Mouse (Mus musculus) adrenal gland, adult 8-10 months (tissue): ENCODE results near the gene Lrrc58. TPM values are rescaled to one million over a fixed set of nuclear protein-coding genes. Genes with fewer than 3 reads are reported as not detected.

Source experiments
- DNase-seq: peaks from one replicate; pipeline ENCODE4 v3.0.0; 2022
- total RNA-seq, 4 experiments: library from RNA; stranded (reverse); gene quantifications; 2 replicates each; pipeline ENCODE4 v1.2.4; 2022

The Lrrc58 gene
- total RNA-seq, 4 experiments from 2014 or later, result 130 to 206 (median 160) TPM

- no peak for DNase-seq
Measured at GRCm38 (mm10) chr16:37869470-37870231, 1.5 kb downstream of the Lrrc58 start.

DNA sequence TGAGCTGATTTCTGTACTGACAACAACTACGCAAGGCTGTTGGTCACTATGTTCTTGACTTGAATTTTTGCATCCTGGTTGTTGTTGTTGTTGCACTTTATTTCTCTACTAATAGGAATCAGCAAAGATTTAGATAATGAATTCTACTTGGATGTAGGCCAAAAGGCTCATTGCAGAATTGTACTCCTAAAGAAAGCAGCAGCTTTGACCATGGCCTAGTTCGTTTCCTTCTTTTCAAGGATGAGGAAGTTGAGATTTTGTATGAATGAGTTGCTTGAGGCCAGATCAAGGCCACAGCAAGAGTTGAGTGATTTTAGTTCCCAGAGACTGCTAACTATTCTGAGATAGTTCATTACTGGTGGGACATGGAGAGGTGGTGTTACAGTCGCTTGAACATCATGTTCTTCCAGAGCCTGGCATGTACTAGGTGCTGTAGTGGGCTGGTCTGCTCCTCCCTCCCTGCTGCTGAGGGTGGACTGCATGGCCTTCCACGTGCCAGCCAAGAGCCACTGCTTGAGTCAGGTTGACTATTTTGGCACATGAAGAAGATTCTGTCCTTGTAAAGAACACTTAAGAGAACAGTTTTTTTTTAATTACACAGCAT, 3.0 kb downstream of the Lrrc58 start:
- DNase-seq, result peak; percentile 77

DNA sequence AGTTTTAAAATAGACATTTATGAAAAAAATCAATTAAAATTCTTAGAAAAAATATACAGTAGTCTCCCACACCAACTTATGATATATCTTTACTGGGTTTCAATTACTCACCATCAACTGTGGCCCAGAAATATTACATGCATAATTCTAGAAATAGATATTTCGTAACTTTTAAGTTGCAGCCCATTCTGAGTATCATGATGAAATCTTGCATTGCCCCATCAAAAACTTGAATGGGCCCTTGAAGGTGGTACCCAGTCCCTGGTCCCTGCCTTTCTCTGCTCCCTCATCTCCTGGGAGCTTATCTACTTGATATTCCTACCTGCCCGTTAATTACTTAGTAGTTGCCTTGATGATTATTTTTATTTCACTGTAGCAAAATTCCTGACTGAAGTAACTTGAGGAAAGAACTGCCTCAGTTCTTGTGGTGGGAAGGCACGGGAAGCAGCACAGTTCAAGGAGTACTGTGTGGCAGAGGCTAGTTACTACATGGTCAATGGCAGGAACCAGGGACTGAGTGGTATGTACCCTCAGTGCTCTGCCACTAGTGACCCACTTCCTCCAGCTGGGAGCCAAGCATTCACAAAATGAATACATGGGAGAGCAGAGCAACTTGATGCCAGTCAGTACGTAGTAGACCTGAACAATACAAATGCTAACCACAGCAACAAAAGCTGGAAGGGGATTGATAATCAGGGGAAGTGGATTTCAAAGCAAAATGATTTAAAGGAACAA, 6.5 kb downstream of the Lrrc58 start:
- DNase-seq, result no peak

DNA sequence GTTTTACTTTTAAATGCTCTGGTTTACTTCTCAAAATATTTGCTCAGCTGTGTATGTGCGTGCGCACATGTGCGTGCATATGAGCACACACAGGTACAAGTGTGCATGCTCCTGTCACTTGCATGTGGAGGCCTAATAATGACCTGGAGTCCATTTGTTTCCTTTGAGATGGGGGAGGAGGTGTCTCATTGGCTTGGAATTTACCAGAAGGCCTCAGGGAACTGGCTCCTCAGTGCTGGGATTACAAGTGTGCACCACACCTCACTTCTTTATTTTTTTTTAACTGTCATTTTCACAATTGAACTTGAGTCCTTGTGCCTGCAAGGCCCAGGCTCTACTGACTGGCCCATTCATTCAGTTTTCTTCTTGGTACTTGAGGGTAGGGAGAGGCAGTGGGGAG, 9.2 kb downstream of the Lrrc58 start:
- no peak for DNase-seq

- no peak for DNase-seq
Measured at GRCm38 (mm10) chr16:37878951-37879505, 10.8 kb downstream of the Lrrc58 start.

- DNase-seq, result no peak
Measured at GRCm38 (mm10) chr16:37879750-37880419, 11.7 kb downstream of the Lrrc58 start.

DNA sequence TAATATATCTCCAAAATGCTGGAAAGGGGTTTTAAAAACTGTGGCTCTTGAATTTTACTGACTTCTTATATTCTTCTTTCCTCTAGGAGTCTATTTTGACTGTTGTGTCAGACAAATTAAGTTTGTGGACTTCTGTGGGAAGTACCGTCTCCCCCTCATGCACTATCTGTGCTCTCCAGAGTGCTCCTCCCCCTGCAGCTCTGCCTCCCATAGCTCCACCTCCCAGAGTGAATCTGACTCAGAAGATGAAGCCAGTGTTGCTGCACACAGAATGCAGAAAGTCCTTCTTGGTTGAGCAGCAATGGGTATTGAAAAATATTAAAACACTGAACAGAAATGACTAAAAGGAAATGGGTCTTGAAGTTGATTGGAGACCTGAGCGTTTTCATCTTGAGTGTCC, 13.0 kb downstream of the Lrrc58 start:
- DNase-seq, result no peak

- no peak for DNase-seq
Measured at GRCm38 (mm10) chr16:37888986-37889385, 20.8 kb downstream of the Lrrc58 start.

DNA sequence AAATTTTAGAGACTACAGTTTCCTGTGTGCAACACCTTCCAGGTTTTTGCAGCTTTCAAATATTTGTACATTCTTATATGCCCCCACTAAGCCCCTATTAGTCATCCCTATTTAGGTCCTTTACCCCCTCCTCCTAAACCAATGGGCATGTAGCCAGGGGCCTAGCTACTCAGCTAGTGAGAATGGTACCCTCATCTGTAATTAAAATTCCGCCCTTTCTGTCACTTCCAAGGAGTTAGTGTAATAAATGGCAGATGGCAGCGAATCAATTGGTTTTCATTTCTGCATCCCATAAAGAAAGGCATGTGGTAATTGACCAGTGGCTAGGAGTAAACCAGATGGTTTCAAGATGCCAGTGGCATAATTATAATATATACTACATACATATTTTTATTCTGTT, 24.5 kb downstream of the Lrrc58 start:
- no peak for DNase-seq

- DNase-seq, result no peak
Measured at GRCm38 (mm10) chr16:37893381-37893780, 25.2 kb downstream of the Lrrc58 start.

- DNase-seq, result no peak
Measured at GRCm38 (mm10) chr16:37893942-37894341, 25.8 kb downstream of the Lrrc58 start.

DNA sequence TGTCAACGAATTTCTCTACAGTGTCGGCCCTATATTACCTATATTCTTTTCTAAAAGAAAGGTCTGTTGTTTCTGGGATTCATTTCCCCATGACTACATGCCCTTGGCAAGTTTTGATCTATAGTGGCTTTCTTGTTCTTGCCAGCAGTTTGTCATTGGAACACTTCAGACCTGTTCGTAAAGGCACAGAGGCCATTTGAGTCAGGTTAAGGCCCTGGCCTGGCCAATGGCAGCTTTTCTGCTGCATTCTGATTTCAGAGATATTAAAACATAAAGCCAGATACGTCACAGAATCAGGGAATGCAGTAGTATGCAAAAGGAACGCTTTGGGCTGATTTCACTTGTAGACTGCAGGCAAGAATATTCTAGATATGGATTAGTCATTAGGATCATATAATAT, 30.6 kb downstream of the Lrrc58 start:
- no peak for DNase-seq

GRCm38 (mm10) chr16:37899357-37899756, 31.2 kb downstream of the Lrrc58 start:
- peak; percentile 14 for DNase-seq

- DNase-seq, result no peak
Measured at GRCm38 (mm10) chr16:37901318-37901717, 33.1 kb downstream of the Lrrc58 start.

GRCm38 (mm10) chr16:37906456-37906855, 38.3 kb downstream of the Lrrc58 start:
- DNase-seq, result no peak

DNA sequence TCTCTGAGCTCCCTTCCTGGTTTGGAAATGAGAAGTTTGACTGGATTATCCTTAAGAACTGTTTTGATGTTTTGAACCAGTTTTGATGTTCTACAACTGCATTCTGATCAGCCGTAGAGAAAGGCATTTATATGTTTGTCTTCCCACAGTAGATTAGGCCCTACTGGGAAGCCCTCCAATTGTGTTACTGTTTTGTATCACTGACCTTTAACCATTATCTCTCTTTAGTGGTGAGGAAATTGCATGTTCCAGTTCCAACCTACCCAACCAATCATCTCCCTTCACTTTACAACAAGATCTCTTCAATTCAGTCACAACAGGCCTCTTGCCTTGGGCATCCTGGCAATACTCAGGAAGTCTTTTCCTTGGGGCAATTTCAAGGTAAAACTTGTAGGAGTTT, 42.9 kb downstream of the Lrrc58 start:
- DNase-seq, result no peak

GRCm38 (mm10) chr16:37916138-37916817, 48.1 kb downstream of the Lrrc58 start, which contains the start of gene Gpr156:
TSS of gene Gpr156 (plus strand) at chr16:37916496.
- no peak for DNase-seq

DNA sequence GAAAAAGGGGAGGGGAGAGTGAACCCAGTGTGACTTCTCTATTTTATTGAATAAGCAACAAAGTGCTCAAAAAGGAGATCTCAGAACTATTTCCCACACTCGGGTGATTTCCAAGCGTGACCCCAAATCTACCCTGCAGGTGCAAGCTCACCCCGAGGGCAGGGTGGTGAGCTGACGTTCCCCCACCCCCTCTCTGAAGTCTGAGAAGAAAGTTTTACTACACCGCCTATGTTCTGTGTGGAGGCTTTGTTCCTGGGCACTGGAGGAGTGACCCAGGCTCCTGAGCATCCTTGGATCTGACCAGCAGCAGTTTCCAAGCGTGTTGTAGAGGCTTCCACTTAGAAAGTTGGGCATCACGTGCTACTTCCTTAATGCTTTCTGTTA, 48.6 kb downstream of the Lrrc58 start:
- no peak for DNase-seq

DNA sequence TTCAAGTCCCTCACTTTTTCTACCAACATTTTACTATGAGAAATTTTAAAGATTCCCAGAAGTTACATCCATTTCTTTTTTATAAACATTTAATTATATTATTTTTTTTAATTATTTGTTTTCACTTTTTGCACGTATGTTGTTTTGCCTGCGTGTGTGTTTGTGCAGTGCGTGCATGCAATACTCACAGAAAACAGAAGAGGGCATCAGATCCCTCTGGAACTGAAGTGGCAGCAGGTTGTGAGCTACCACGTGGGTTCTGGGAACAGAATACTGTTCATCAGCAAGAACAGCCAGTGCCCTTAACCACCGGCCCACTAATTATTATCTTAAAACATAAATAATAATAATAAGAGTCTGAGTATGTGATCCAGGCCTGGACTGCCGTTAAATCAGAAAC, 50.8 kb downstream of the Lrrc58 start:
- DNase-seq, result no peak

DNA sequence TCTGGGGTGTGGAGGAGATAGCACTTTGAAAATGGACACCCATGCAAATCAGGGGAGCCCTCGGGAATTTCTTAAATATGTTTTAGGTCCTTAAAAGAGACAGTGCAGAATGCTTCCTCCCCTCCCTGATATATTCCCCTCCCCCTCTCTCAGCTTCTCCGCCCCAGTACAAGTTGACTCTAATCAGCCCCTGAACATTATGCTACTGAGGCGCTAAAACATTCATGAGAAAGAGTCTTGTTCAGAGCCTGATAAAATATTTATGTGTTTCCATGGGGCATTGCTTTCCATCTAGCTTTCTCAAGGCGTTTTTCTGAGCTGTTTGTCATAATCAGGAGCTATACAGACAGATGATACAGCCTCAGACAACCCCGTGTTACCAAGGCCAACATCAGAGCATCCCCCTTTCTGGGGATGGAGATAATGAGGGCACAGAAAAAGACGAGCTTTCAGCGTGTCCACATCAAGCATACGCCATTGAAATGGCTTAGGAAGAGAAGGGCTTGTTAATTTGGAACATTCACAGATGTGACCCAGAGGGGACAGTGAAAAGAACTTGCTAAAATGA, 52.7 kb downstream of the Lrrc58 start:
- no peak for DNase-seq

DNA sequence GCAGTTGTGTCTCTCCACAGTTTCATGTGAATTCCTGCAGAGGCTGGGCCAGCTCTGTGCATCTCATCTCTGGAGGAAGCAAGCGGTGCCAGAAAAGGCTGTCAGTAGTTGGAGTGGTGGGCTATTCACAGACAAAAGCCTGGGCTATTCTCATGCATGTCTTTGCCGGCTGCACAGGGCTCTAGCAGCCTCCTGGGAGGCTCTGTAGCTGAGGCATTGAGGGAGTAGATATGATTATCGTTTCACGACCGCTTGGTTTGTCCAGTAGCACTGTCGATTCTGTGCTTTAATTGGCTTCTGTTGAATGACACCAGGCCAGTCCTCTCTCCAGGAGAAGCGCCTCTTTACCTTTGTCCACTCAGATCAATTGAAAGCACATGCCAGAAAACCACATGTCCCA, 57.9 kb downstream of the Lrrc58 start:
- no peak for DNase-seq

GRCm38 (mm10) chr16:37927117-37927516, 58.9 kb downstream of the Lrrc58 start:
- no peak for DNase-seq
